Mouse (Mus musculus) megakaryocyte, embryonic 14.5 days (primary cell): ENCODE data around the gene Pusl1. TPM values are rescaled to one million over a fixed set of nuclear protein-coding genes. Genes with fewer than 3 reads are reported as not detected.

Experiments used
- H3K27me3 ChIP-seq: replicated peaks from 2 replicates; pipeline ENCODE3; 2012; ENCODE audit warnings: inconsistent platforms
- H3K36me3 ChIP-seq: replicated peaks from 2 replicates; pipeline ENCODE3; 2012; ENCODE audit warnings: low read length, inconsistent platforms, mixed read lengths
- H3K4me1 ChIP-seq: 2 replicates; pipeline ENCODE4 v1.6.1; 2012; ENCODE audit warnings: inconsistent platforms
- H3K4me3 ChIP-seq: replicated peaks from 2 replicates; pipeline ENCODE3; 2012; ENCODE audit warnings: moderate library complexity, mild to moderate bottlenecking, inconsistent platforms
- H3K9me3 ChIP-seq: 2 replicates; pipeline ENCODE4 v1.6.1; 2012; ENCODE audit warnings: inconsistent platforms
- FLI1 ChIP-seq: IDR thresholded peaks from 2 replicates; pipeline ENCODE4 v1.6.1; 2012; ENCODE audit warnings: low read length, inconsistent platforms, mixed read lengths
- GATA1 ChIP-seq: IDR thresholded peaks from 3 replicates; pipeline ENCODE4 v1.6.1; 2012; ENCODE audit warnings: mixed read lengths, low read length, inconsistent platforms, borderline replicate concordance
- polyA plus RNA-seq: library from polyadenylated mRNA; stranded (reverse); fragments of >175 nt; gene quantifications from 2 replicates; pipeline ENCODE4 v1.2.3, GENCODE M21; 2012; ENCODE audit warnings: low replicate concordance; ENCODE audit not compliant: insufficient read depth

Gene Pusl1
- polyA plus RNA-seq, 1 experiment, result 99.4 TPM

DNA sequence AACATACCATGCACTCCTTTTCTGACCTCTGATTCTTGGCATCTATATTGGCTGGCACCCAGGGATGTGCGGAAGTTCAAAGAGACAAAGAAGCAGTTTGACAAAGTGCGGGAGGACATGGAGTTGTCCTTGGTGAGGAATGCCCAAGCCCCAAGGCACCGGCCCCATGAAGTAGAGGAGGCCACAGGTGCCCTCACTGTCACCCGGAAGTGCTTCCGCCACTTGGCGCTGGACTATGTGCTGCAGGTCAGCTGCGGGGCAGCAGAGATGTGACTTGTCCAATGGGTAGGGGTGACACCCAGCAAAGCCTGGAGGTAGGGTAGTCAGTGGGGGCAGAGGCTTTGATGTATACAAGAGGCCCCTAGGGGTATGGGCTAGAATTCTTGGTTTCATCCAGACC is 7.8 kb upstream of the Pusl1 start:
- no peak overlapping the region for H3K4me3 ChIP-seq
- peaks cover 41% of the 10 kb centered on the region for H3K4me1 ChIP-seq
- no peak for TF ChIP-seq FLI1
- no peak for TF ChIP-seq GATA1
- peaks cover 84% of the 10 kb centered on the region for H3K36me3 ChIP-seq
- no peaks in the 10 kb centered on the region for H3K9me3 ChIP-seq
- H3K27me3 ChIP-seq, result no peaks in the 10 kb centered on the region

DNA sequence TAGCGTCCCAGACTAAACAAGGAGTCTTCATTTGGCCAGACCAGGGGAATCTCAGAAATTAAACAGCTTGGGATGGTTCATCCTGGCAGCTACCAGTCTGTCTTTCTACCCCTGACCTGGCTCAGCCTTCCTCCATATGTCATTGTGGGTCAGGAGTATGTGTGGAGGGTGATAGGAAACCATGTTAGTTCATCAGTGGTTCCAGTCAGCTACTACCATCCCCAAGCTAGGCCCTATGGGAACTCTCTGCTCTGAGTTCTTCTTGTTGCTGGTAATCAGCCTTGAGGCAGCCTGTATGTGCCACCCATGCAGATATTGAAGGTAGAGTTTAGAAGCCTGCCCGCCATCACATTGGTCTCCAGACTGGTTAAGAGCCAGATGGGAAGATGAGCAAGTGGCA is 6.7 kb upstream of the Pusl1 start:
- no peaks in the 10 kb centered on the region for H3K27me3 ChIP-seq
- no peaks in the 10 kb centered on the region for H3K9me3 ChIP-seq
- peaks cover 73% of the 10 kb centered on the region for H3K36me3 ChIP-seq
- TF ChIP-seq FLI1 (no peak), GATA1 (no peak)
- peaks cover 51% of the 10 kb centered on the region for H3K4me1 ChIP-seq
- H3K4me3 ChIP-seq, result no peak overlapping the region

DNA sequence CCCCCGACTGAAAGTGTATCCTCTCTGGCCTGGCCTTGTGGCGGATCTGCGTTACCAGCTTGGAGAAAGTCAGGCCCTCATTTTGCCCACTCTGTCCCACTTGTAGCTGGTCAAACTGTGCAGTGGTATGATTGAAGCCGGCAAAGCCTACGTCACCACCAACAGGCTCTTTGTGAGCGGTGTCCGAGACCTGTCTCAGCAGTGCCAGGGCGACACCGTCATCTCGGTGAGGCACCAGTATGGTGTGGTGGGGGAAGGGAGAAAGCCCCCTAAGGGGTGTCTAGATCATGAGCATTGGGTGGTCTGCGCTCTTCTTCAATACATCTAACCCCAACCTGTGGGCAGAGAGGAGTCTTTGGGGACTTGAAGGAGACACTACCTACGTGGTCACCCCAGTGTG is 4.9 kb upstream of the Pusl1 start:
- Histone ChIP-seq H3K27me3 (no peaks in the 10 kb centered on the region), H3K9me3 (no peaks in the 10 kb centered on the region), H3K4me1 (peaks cover 56% of the 10 kb centered on the region), H3K4me3 (no peak overlapping the region), H3K36me3 (peaks cover 55% of the 10 kb centered on the region)
- TF ChIP-seq GATA1, result no peak
- no peak for TF ChIP-seq FLI1

DNA sequence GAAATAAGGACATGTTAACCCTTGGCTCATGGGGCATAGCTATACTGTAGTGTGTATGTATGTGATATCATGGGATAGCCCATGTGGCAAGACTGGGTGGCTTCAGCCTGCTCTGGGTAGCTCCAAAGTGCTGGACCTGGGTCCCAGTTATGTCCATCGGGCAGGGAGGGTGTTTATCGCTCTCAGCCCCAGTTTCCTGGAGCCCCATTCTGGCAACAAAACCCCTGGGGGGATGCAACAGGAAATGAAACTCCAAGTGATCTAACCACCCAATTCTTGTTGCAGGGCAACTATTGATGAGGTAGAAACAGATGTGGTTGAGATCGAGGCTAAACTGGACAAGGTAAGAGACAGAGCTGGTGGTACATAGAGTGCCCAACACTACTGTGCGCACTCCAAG is 4.2 kb upstream of the Pusl1 start:
- Histone ChIP-seq H3K9me3 (no peaks in the 10 kb centered on the region), H3K4me1 (peaks cover 55% of the 10 kb centered on the region), H3K27me3 (no peaks in the 10 kb centered on the region), H3K4me3 (peak overlapping the region; percentile 68), H3K36me3 (peaks cover 48% of the 10 kb centered on the region)
- TF ChIP-seq GATA1 (no peak), FLI1 (no peak)

- peak overlapping the region; percentile 100 for H3K4me3 ChIP-seq
- peaks cover 47% of the 10 kb centered on the region for H3K36me3 ChIP-seq
- TF ChIP-seq GATA1 (no peak), FLI1 (no peak)
- no peaks in the 10 kb centered on the region for H3K9me3 ChIP-seq
- peaks cover 58% of the 10 kb centered on the region for H3K4me1 ChIP-seq
- H3K27me3 ChIP-seq, result no peaks in the 10 kb centered on the region
Measured at GRCm38 (mm10) chr4:155895216-155895615, 3.6 kb upstream of the Pusl1 start.

DNA sequence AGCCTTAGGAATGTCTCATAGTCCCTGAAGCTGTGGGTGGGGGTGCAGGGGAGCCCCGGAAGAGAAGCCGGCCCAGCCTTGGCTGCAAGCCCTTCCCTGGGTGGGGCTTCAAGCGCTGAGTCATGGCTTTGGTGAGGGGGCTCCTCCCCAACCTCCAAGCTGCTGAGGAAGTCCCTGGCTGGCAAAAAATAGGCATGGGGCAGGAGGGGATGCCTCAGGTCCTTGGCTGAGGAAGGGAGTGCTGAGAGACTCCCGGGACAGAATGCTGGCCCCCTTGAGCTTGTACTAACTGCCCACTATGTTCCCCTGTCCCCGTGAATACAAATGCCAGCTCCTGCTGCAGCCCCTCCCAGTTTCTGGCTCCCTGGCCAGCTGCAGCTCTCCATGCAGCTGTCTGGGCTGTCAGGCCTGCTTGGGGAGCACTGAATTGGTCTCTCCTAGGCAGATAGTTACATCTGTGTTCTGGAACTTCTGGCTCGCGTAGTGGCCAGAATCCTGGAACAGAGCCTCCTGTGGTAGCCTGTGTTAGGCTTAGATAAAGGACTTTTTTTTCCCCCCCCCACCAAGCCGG is 2.8 kb upstream of the Pusl1 start:
- Histone ChIP-seq H3K4me3 (peak overlapping the region; percentile 100), H3K27me3 (no peaks in the 10 kb centered on the region), H3K4me1 (peaks cover 64% of the 10 kb centered on the region), H3K36me3 (peaks cover 47% of the 10 kb centered on the region), H3K9me3 (no peaks in the 10 kb centered on the region)
- TF ChIP-seq FLI1 (no peak), GATA1 (no peak)

- peak overlapping the region; percentile 100 for H3K4me3 ChIP-seq
- H3K27me3 ChIP-seq, result no peaks in the 10 kb centered on the region
- no peaks in the 10 kb centered on the region for H3K9me3 ChIP-seq
- H3K4me1 ChIP-seq, result peaks cover 66% of the 10 kb centered on the region
- TF ChIP-seq GATA1, result no peak
- no peak for TF ChIP-seq FLI1
- H3K36me3 ChIP-seq, result peaks cover 47% of the 10 kb centered on the region
Measured at GRCm38 (mm10) chr4:155893212-155893690, 1.7 kb upstream of the Pusl1 start.

DNA sequence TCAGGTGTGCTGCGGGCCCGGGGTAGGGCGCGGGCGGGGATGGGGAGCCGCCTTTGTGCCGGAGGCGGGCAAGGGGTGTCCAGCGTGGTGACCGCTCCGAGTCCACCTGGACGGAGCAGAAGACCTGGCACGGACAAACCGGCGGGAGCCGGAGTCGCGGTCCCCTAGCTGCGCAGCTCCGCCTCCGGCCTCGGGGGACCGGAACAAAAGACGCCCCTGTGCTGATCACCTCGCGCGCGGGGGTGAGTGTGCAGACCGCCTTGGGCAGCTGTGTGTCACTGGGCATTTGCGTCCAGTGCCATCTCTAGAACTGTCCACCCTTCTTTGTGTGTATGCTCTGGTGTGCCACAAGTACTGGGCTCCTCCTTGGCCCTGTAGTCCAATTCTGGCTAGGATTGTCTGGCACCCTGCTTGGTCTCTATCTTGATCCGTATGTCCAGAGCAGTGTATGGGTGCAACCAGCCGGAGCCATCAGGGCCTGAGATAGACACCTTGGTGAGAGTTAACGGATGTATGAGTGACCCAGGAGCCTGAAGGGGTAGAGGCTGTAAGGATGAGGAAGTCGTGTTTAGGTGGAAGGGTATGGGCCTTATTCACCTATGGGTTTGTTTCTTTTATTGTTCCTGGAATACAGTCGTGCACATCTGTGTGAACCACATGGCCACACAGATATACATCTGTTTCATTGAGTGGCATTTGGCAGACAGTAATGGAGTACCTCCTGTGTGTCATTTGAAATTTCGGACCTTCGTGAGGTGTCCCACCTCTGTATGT is 1.0 kb upstream of the Pusl1 start:
- TF ChIP-seq FLI1 (no peak), GATA1 (no peak)
- peak overlapping the region; percentile 100 for H3K4me3 ChIP-seq
- no peaks in the 10 kb centered on the region for H3K9me3 ChIP-seq
- H3K4me1 ChIP-seq, result peaks cover 69% of the 10 kb centered on the region
- peaks cover 50% of the 10 kb centered on the region for H3K36me3 ChIP-seq
- H3K27me3 ChIP-seq, result no peaks in the 10 kb centered on the region

DNA sequence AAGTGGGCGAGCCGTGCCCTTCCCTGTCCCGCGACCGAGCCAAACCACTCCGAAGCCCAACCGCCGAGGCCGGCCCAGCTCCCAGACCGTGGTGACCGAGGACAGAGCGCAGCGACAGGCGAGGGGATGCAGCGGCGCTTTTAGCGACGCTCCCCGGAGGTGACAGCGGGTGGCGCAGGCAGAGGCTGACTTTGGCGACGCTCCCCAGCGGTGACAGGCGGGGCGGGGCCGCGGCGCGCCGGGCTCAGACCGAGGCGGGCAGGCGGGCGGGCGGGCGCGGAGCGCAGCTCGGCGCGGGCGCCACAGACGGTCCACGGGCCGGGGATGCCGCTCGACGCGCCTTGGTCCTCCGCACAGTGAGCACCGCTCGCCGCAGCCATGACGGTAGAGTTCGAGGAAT is 436 bp upstream of the Pusl1 start:
- Histone ChIP-seq H3K9me3 (no peaks in the 10 kb centered on the region), H3K27me3 (no peaks in the 10 kb centered on the region), H3K36me3 (peaks cover 54% of the 10 kb centered on the region), H3K4me1 (peaks cover 69% of the 10 kb centered on the region), H3K4me3 (peak overlapping the region; percentile 100)
- no peak for TF ChIP-seq FLI1
- TF ChIP-seq GATA1, result no peak

GRCm38 (mm10) chr4:155891011-155891471 is 540 bp downstream of the Pusl1 start:
- Histone ChIP-seq H3K9me3 (no peaks in the 10 kb centered on the region), H3K4me3 (peak overlapping the region; percentile 100), H3K4me1 (peaks cover 60% of the 10 kb centered on the region), H3K36me3 (peaks cover 54% of the 10 kb centered on the region), H3K27me3 (no peaks in the 10 kb centered on the region)
- TF ChIP-seq GATA1 (no peak), FLI1 (no peak)
